Mouse (Mus musculus): ENCODE data around the gene Shisa5.

The Shisa5 gene

DNA sequence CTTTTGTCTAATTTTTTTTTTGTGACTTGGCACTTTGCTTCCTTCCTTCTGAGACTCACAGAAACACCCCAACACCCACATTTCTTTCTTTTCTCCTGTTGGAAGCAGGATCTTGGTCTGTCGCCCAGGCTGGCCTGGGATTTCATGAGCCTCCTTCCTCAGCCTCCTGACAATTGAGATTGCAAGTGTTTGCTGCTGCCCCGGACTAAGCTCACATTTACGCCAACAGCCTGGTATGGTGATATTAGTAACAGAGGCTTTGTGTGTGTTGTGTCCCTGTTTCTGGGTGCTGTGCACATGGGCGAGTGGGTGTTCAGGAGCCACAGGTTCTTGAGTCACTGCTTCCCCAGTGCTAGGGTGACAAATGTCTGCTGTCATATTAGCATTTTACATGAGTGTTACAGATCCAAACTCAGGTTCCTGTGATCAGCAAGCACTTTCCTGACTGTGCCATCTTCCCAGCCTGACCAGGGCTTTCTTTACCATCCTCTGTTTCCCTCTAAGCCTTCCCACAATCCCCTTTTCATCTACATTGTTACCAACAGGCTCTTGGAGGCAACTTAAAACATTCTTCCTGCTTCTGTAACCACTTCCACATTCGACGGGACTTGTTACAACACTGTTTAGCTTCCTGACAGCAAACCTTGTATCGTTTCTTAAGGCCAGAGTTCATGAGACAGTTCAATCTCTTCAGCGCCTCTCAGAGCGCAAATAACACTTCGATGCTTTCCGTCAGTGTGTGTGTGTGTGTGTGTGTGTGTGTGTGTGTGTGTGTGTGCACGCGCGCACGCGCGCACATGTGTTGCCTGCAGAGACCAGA is 15.3 kb upstream of the Shisa5 start:
- DNase-seq (ENCODE audit: low spot score): no peak

DNA sequence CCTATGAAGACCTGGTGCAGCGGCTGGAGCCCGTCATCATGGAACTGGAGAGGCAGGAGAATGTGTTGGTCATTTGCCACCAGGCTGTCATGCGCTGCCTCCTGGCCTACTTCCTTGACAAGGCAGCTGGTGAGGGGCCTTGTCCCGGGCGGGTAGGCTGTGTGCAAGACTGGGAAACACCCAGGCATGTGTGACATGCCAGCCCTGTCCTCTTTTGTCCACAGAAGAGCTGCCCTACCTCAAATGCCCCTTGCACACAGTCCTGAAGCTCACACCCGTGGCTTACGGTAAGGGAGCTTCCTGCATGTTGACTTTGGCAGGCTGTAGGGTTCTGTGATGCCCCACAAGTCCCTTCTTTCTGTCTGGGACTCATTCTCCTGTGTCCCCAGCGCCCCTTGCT is 10.8 kb upstream of the Shisa5 start:
- DNase-seq (ENCODE audit: low spot score): no peak

DNA sequence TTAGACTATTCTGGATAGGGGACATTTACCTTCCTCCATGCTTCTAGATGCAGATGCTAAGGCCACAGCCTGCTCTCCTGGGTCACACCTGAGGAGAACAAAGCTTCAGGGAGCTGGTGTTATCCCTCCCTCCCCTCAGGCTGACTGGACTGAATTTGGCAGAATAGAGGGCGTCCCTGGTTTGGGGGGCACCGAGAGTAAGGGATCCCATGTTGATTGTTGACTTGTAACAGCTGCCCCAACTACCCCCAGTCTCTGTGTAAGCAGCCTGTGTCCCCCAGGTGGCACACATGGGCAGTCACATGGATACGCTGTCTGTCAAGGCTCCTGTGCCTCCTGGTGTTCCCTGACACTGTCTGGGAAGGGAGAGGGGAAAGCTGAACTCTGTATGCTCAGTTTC is 9.9 kb upstream of the Shisa5 start:
- no peak for DNase-seq (ENCODE audit: low spot score)

DNA sequence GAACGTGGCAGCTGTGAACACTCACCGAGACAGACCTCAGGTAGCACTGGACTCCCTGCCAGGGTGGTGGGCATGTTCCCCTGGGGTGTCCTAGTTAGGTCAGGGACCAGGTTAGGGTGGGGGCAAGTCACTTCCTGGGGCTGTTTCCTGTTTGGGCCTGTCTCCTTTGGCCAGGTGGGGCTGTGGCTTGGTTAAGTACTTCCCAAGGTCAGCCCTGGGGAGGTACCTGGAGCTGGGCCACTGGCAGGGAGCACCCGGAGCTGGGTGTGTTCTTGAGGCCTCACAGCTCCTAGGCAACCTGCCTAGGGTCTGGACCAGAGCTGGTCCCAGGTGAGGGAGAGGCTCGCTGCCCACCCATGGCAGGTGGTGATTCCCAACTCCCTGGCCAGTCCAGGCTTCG is 9.4 kb upstream of the Shisa5 start:
- no peak for DNase-seq (ENCODE audit: low spot score)

DNA sequence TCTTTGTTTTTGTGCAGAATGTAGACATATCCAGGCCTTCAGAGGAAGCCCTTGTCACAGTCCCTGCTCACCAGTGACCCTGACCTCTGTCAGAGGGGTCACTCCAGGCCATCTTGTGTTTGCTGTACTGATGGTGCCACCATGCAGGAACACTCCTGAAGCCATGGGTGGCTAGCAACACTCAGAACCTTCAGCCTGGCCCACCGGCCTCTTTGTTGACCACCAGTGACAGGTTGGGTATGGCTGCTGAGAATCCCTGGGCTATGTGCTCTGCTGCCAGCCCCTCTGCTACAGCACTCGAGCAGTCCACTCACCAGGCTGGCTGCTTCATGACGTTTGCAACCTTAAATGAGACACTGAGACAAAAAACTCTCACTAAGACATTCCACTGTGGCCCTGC is 8.1 kb upstream of the Shisa5 start:
- no peak for DNase-seq (ENCODE audit: low spot score)

DNA sequence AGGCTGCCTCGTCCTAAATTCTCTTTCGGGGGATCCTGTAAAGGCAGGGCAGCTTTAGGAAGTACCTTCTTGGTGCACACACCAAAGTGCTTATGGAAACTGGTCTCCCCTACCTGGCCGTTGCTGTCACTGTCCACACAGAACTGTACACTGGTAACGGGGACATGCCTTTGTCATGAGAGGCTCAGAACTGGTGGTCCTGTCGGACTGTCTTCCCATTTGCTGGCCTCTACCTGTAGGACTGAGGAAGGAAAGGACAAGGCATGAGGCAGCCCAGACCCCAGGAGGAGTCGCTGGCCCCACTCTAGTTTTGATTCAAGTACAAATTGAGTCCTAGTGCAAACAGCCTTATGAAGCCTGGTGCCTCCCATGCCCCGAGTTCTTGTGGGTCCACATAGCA is 7.4 kb upstream of the Shisa5 start:
- DNase-seq (ENCODE audit: low spot score): no peak

DNA sequence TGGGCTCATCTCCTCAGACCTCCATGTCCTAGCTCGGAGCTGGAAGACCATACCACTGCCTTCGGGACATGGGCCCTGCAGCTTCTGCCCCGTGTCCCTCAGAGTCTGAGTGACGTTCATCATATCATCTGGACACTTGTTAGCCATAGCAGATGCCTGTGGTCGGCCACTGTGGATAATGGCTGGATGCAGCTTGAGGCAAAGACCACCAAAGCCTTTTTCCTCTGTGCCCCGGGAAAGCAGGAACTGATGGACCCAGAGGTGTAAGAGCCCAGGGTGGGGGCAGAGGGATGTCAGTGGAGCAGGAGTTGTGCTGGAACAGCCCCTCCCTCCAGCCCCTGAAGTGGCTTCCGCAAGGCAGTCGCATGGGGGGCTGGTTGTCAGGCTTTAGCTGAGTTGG is 6.7 kb upstream of the Shisa5 start:
- no peak for DNase-seq (ENCODE audit: low spot score)

DNA sequence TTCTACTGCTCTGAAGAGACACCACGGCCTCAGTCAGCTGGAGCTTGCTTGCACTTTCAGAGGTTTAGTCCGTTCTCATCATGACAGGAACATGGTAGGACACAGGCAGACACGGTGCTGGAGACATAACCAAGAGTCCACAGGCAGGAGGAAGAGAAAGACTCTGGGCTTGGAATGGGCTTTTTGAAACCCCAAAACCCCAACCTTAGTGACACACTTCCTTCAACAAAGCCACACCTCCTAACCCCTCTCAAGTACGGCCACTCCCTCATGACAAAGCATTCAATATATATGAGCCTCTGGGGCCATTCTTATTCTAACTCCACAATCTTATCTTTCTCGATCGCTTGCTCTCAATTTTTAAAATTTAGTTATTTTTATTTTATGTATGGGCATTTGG is 5.9 kb upstream of the Shisa5 start:
- no peak for DNase-seq (ENCODE audit: low spot score)

DNA sequence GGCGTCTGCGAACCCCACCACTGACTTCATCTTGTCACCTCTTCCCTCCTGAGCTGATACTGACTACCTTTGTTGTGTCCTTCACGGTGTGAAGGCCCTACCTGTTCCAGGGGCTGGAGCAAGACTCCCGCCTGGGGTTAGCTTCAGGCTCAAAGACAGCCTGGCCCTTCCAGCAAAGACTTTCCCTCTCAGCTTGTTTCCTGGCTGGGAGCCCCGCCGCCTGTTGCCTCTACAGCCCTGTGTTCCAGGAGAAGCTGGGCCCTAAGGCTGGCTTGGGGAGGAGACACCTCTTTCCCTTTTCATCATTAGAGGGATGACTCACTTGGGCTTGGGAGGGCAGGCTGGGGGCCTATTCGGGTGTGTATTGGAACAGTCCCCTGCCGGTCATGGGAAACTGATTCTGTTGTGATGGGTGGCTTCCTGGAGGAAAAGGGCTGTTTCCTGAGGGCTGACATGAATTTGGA is 568 bp downstream of the Shisa5 start:
- DNase-seq (ENCODE audit: low spot score): no peak

DNA sequence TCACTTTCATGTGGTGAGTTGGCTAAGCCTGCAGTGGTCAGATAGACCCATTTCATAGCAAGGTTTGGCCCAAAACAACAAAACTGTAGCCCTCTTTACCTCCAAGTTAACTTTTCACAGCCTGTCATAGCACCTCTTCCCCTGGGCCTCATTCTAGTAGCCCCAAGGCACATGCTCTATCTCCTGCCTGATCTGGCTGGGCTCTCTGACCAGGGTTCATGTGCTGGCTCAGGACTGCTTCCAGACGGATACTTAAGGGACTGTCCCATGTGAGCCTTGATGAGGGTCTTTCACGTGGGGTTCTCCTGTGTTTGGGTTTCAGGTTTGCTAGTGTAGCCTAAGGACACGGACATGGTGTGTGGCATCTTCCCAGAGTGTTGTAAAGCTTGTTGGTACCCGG is 1.3 kb downstream of the Shisa5 start:
- DNase-seq (ENCODE audit: low spot score): no peak

DNA sequence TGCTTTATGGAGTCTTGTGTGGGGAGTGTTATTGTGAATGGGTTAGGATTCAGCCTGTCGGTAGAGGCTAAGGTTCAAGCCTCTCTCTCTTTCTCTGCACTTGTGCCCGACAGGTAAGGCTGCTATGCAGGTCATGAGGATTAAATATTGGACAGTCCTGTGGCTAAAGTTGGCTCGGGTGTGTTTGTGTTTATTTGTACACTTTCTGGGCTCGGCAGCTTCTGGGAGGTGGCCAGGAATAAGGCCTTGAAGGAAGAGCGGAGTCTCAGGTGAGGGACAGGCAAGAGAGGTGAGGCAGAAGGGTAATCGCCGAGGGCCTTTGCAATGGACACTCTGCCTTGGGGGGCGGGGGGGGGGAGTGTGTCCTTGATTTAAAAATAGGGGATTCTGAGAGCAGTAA is 1.9 kb downstream of the Shisa5 start:
- no peak for DNase-seq (ENCODE audit: low spot score)

DNA sequence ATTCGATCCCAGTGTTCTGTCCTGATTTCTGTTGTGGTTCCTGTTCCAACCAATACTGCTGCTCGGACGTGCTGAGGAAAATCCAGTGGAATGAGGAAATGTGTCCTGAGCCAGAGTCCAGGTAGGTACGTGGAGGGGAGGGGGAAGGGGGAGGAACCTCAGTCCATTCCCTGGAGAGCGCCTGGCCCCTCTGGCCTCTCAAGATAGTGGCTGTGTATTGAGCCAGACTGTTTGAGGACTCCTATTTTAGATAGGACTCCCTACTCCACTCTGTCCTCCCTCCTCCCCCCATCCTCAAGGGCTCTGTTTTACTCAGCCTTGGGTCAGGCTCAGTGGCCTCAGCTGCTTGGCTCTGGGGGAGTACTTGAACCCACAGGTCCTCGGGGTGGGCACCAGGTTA is 2.5 kb downstream of the Shisa5 start:
- DNase-seq (ENCODE audit: low spot score): no peak

DNA sequence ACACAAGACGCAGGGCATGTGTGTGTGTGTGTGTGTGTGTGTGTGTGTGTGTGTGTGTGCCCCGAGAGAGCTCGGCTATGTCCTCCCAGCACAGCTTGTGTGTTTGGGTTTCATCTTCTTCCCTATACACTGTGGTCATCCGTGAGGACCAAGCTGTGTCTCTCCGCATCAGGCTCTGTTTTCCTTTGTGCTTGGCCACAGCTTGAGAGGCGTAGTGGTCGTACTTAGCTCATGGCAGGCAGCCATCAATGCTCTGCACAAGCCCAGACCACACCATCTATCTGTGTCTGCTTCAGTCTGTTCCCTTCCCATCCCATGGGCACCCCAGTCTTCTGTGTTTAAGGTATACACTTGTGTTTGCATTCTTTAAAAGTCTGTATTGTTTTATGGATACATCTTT is 3.0 kb downstream of the Shisa5 start:
- no peak for DNase-seq (ENCODE audit: low spot score)

DNA sequence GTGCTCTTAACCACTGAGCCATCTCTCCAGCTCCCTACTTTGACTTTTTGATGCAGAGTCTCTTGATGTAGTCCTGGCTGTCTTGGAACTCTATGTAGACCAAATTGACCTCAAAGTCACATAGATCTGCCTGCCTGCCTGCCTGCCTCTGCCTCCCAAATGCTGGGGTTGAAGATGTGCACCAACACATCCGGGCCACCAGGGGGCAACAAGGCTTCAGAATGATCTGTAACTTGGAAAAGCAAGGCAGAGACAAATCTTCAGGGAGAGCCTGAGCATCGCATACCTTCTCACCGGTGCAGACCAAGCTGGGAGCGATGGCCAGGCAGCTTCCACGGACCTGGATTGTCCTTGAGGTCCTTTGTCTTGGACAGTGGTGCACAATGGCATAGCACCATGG is 7.9 kb downstream of the Shisa5 start:
- peak; percentile 54 for DNase-seq (ENCODE audit: low spot score)

DNA sequence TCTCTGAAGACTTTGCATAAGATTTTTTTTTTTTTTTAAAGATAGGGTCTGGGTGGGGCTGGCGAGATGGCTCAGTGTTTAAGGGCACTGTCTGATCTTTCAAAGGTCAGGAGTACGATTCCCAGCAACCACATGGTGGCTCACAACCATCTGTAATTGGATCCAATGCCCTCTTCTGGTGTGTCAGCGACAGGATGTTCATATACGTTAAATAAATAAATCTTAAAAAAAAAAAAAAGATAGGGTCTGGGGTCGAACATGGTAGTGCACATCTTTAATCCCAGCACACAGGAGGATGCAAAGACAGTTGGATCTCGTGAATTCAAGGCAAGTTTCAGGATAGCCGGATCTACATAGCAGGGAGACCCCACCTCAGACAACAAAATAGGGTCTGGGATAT is 11.0 kb downstream of the Shisa5 start:
- DNase-seq (ENCODE audit: low spot score): no peak

DNA sequence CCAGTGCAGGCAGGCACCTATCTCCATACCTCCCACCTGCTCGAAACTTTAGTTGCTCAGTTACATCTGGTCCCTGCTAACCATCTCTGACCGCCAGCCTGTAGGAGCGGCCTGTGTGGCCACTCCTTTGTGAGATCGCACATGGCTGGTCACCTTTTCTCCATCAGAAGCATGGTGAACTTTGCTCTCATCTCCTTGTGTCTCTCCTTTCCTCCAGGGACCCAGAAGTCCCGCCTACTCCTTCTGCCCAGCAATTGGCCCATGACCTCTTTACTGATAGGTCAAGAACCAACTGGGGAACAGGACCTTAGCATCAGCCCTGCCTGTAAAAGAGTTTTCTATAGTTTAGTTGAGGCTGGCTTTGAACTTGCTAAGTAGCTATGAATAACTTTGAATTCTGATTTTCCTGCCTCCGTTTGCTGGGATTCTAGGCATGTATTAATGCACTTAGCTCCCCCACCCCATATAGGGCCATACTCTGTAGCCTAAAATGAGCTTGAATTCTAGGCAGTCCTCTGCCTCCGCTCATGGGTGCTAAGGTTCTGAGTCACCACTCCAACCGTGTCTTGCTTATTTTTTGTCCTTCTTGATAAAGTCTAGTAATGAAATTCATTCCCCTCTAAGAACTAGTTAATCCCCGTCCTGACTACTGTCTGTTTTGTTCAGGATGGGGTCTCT is 11.8 kb downstream of the Shisa5 start:
- DNase-seq (ENCODE audit: low spot score): no peak

DNA sequence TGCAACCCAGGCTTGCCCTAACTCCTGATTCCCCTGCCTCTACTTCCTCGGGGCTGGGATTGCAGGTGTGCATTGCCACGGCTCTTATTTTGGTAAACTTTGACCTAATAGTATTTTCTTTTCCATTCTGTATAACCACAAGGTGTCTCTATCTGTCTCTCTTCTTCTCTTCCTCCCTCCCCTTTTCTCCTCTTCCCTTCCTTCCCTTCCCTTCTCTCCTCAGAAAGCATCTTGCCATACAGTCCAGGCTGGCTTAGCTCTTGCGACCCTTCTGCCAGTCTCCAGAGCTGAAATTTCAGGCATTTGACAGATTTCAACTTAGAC is 12.3 kb downstream of the Shisa5 start:
- no peak for DNase-seq (ENCODE audit: low spot score)

DNA sequence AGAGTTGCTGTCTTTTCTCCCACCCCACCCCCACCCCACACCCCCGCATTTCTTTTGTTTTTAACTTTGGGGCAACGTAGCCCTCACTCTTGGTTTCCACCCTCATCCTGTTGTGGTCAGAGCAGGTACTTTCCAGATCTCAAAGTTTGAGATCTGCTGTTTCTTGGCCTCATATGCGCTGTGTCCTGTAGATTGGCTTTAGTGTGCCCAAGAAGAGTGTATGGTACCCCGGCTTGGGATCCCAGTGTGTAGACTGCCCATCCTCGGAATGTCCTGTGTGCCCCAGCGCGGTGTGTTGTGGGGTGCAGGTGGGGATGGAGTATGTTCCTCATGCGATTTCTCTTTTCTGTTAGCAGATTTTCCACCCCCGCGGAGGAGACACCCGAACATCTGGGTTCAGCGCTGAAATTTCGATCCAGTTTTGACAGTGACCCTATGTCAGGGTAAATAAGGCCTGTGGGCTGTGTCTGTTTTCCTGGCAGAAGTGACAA is 12.7 kb downstream of the Shisa5 start:
- no peak for DNase-seq (ENCODE audit: low spot score)

DNA sequence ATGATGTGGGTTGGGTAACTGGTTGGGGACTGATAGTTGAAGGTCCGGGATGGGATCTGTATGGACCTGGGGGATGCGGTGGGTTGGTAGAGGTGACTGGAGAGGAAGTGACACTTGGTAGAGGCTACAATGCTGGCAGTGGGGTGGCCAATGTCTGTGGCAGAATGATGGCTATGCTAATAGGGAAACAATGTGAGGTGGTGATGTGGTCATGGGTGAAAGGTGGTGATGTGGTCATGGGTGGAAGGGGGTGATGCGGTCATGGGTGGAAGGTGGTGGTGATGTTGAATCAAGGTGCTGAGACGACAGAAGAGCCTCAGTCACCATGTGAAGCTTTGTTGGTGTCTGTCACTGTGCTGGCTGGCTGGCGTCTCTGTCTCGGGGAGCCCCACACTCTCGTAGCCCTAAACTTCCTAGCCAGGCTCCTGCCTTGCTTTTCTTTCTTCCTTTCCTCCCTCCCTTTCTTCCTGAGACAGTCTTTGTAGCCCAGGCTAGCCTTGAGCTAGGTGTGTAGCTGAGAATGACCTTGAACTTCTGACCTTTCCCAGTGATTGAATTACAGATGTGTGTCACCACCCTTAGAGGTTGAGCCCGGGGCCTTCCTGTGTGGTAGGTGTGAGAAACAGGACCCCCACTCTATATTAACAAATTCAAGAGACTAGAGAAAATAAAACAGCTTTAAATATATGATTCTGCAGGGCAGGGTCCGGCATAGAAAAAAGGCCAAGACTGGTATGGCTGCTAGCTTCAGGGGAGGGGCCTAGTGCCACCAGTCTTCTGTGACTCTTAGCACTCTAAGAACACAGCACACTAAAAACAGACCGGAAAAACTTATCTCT is 13.5 kb downstream of the Shisa5 start:
- no peak for DNase-seq (ENCODE audit: low spot score)

DNA sequence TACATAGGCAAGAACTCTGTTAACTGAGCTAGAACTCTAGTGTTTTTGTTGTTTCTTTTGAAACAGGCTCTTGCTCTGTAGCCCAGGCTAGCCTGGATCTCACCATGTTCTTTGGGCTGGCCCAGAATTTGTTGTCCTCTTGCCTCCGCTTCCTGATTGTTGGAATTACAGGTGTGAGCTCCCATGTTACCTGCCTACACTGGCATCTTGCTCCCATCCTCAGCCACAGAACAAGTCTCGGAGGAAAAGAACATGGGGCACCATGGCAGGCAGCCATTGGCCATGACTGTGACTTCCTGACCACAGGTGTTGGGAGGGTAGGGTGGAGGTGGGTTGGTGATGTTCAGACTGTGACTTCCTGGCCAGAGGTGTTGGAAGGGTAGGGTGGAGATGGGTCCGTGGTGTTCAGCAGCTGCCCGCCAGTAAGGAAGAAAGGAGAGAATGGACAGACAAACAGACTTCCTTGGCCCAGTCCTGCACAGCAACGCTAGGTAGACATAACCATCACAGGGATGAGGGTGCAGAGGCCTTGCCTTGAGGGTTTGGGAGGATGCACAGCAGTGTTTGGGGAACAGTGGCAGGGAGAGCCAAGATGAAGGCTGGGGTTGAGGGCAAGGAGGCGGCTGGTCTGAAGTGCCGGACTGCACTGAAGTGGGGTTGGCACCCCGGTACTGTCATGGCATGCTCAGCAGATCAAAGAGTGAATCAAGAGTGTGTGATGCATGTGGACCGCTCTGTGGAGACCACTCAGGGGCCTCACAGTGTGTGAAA is 14.3 kb downstream of the Shisa5 start:
- no peak for DNase-seq (ENCODE audit: low spot score)

DNA sequence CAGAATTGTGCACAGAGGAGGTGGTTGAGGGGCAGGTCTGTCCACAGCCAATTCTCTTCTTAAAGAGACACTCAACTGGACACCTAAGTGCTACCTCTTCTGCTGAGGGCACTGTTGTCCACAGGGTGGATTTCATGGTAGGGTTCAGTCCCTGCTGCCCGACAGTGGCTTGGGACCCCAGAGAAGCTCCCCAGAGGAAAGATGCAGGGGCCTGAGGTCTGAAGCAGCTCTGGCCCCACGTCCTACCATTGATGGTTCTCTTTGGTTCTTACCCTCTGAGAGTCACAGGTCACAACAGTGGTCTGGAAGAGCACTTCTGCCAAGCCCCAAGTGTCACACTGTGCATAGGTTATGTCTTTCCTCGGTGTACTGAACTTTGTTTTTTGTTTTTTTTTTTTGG is 15.0 kb downstream of the Shisa5 start:
- DNase-seq (ENCODE audit: low spot score): no peak

DNA sequence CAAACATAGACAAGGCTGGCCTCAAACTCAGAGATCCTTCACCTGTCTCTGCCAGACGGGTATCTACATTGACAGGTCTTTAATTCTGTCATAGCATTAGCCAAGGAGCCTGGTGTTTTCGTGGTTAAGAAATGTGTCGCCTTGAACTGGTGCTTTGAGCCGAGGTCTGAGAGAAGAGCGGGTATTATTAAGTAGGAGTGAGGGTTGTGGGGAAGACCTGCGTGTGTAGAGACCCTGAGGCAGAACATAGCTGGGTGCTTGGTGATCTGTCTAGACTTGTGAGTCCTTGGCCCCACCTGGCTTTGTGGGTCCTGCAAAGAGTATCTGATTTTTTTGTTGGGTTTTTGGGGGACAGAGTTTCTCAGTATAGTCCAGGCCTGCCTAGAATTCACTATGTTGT is 15.5 kb downstream of the Shisa5 start:
- DNase-seq (ENCODE audit: low spot score): no peak

Data from c-Kit-positive CD71-positive TER-119-positive erythroid progenitor cells, embryonic 14.5 days (primary cell).